Mouse (Mus musculus) embryonic fibroblast, embryonic 13.5 days (primary cell): ENCODE data around the gene Lrp4.

Experiments used
- CTCF ChIP-seq: IDR thresholded peaks from 2 replicates; pipeline ENCODE4 v1.5.1; 2011; ENCODE audit warnings: mild to moderate bottlenecking, control low read depth, low read length, moderate library complexity, borderline replicate concordance; ENCODE audit not compliant: insufficient read depth
- POLR2A ChIP-seq: IDR thresholded peaks from 2 replicates; pipeline ENCODE4 v1.6.1; 2011; ENCODE audit warnings: low read depth, mild to moderate bottlenecking, control low read depth, low read length, moderate library complexity

DNA sequence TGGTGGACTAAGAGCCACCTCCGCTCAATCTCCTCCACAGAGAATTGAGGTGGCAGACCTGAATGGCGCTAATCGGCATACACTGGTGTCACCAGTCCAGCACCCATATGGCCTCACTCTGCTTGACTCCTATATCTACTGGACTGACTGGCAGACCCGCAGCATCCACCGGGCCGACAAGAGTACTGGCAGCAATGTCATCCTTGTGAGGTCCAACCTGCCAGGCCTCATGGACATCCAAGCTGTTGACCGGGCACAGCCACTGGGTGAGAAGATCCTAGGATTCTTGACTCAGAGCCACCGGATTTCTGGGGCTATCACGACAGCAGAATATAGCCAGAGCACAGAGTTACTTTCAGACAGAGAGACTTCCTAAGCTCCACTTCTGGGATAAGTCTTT, 36.7 kb downstream of the Lrp4 start:
- no peak for TF ChIP-seq POLR2A
- no peak for TF ChIP-seq CTCF
